Mouse (Mus musculus): ENCODE measurements at regions not wholly inside any gene's neighbourhood (a gene's known extent, or its start where the extent isn't known, plus 50 kb on each side); places are given as distances from the start of the nearest gene placed in this dataset.

- no peak for DNase-seq (ENCODE audit: low spot score in 2 of 2)
Observed at GRCm38 (mm10) chr6:100923070-100923469, 89.6 kb downstream of the Ppp4r2 start.

- no peak for DNase-seq (ENCODE audit: low spot score in 2 of 2)
Observed at GRCm38 (mm10) chr6:100923686-100924085, 90.3 kb downstream of the Ppp4r2 start.

- DNase-seq (ENCODE audit: low spot score in 2 of 2), result no peak
Observed at GRCm38 (mm10) chr6:100928791-100929758, 95.7 kb downstream of the Ppp4r2 start.

GRCm38 (mm10) chr6:100929759-100930358 lies 96.4 kb downstream of the Ppp4r2 start:
- no peak for DNase-seq (ENCODE audit: low spot score in 2 of 2)

- DNase-seq (ENCODE audit: low spot score in 2 of 2), result no peak
Observed at GRCm38 (mm10) chr6:100930706-100931105, 97.3 kb downstream of the Ppp4r2 start.

- DNase-seq (ENCODE audit: low spot score in 2 of 2), result no peak
Observed at GRCm38 (mm10) chr6:100934424-100934823, 101.0 kb downstream of the Ppp4r2 start.

- no peak for DNase-seq (ENCODE audit: low spot score in 2 of 2)
Observed at GRCm38 (mm10) chr6:100937802-100938201, 104.4 kb downstream of the Ppp4r2 start.

GRCm38 (mm10) chr6:100938376-100938775 lies 105.0 kb downstream of the Ppp4r2 start:
- DNase-seq (ENCODE audit: low spot score in 2 of 2), result no peak

GRCm38 (mm10) chr6:100939042-100939441 lies 105.6 kb downstream of the Ppp4r2 start:
- DNase-seq (ENCODE audit: low spot score in 2 of 2), result no peak

GRCm38 (mm10) chr6:100939766-100940165 lies 106.3 kb downstream of the Ppp4r2 start:
- DNase-seq (ENCODE audit: low spot score in 2 of 2), result no peak

GRCm38 (mm10) chr6:100941686-100942085 lies 108.3 kb downstream of the Ppp4r2 start:
- no peak for DNase-seq (ENCODE audit: low spot score in 2 of 2)

- no peak for DNase-seq (ENCODE audit: low spot score in 2 of 2)
Observed at GRCm38 (mm10) chr6:100942956-100943355, 109.5 kb downstream of the Ppp4r2 start.

- no peak for DNase-seq (ENCODE audit: low spot score in 2 of 2)
Observed at GRCm38 (mm10) chr6:100945796-100946195, 112.4 kb downstream of the Ppp4r2 start.

GRCm38 (mm10) chr6:100948340-100948739 lies 114.9 kb downstream of the Ppp4r2 start:
- DNase-seq (ENCODE audit: low spot score in 2 of 2), result no peak

GRCm38 (mm10) chr6:100951646-100952045 lies 118.2 kb downstream of the Ppp4r2 start:
- DNase-seq (ENCODE audit: low spot score in 2 of 2), result no peak

GRCm38 (mm10) chr6:100952470-100952869 lies 119.0 kb downstream of the Ppp4r2 start:
- DNase-seq (ENCODE audit: low spot score in 2 of 2), result no peak

- DNase-seq (ENCODE audit: low spot score in 2 of 2), result no peak
Observed at GRCm38 (mm10) chr6:100954563-100954962, 121.1 kb downstream of the Ppp4r2 start.

GRCm38 (mm10) chr6:100966481-100966880 lies 133.1 kb downstream of the Ppp4r2 start:
- DNase-seq (ENCODE audit: low spot score in 2 of 2), result no peak

GRCm38 (mm10) chr6:100968080-100968856 lies 134.8 kb downstream of the Ppp4r2 start:
- DNase-seq (ENCODE audit: low spot score in 2 of 2), result no peak

GRCm38 (mm10) chr6:100968960-100969359 lies 135.5 kb downstream of the Ppp4r2 start:
- no peak for DNase-seq (ENCODE audit: low spot score in 2 of 2)

GRCm38 (mm10) chr6:100970810-100971447 lies 137.5 kb downstream of the Ppp4r2 start:
- no peak for DNase-seq (ENCODE audit: low spot score in 2 of 2)
